Mouse (Mus musculus) NIH3T3 (cell line): ENCODE results near the gene Pram1.
A peak's percentile ranks its signal among the peaks of the same experiment; 100 is the strongest.
"Not testable (repeated sequence)": the region's sequence is repeated elsewhere in the genome, so short reads cannot be mapped to it uniquely, and the experiment has no call there.

ENCODE experiments used
- DNase-seq: peaks from one replicate; pipeline ENCODE4 v3.0.0-alpha.2; 2012; ENCODE audit warnings: low read depth

Pram1 gene

DNA sequence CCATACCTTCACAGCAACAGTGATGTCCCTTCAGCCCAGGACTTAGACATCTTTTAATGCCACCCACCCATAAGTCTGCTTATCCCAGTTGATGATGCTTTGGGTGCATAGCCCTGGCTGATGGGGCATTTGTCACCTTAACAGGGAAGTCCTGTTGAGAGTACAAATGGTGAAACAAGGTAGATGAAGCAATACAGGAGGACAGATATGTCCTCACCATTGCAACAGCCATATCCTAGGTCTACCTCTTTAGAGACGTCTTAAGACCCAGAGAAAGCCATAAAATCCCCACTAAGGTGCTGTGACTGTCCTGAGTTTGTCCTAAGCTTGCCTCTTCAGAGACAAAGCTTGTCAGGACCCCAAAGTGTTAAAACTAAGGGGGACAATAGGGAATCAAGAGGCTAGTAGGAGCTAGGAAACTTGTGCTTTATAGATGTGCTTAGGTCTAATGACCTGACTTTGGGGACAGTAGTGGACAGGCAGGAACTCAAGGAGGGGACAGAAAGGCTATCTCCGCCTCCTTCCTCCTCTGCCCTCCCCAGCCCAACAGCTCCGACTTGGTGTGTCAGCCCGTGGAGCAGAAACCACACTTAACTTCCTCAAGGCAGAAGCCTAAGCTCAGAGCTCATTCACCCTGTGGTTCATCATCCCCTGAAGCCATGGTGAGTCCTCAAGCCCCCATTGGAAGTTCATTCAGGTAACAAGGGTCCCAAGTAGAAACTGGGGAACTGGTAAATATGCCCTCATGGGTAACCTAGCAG lies at the start of gene Pram1:
Gene Pram1 (plus strand): TSS at position 541 of the 761 bp plus-strand sequence.
- DNase-seq, result no peak

DNA sequence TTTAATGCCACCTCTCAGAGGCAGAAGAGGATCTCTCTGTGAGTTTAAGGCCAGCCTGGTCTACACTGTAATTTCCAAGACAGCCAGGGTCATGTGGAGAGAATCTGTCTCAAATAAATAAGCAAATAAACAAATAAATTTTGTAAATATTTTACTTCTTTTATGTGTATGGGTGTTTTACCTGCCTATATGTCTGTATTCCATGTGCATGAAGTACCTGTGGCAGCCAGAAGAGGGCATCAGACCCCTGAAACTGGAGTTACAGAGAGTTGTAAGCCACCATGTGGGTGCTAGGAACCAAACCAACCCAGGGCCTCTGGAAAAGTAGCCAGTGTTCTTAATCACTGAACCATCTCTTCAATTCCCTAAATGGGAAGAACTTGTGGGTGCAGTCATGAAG lies 40.6 kb upstream of the Pram1 start:
- DNase-seq, result no peak

DNA sequence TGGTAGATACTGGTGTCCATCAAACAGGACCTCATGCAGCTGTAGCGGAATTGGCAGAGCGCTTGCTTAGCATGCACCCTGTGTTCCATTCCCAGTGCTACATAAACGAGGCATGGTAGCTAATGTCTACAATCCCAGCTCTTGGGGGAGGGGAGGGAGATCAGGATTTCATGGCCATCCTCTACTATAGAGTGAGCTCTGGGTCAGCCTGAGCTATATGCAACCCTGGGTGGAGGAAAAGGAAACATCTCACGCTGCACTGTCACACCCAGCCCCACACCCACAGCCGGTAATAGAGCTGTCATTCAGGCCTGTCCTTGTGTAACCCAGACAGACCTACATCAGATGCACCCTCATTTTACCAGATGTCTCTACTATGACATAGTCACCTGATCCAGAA lies 39.4 kb upstream of the Pram1 start:
- no peak for DNase-seq

DNA sequence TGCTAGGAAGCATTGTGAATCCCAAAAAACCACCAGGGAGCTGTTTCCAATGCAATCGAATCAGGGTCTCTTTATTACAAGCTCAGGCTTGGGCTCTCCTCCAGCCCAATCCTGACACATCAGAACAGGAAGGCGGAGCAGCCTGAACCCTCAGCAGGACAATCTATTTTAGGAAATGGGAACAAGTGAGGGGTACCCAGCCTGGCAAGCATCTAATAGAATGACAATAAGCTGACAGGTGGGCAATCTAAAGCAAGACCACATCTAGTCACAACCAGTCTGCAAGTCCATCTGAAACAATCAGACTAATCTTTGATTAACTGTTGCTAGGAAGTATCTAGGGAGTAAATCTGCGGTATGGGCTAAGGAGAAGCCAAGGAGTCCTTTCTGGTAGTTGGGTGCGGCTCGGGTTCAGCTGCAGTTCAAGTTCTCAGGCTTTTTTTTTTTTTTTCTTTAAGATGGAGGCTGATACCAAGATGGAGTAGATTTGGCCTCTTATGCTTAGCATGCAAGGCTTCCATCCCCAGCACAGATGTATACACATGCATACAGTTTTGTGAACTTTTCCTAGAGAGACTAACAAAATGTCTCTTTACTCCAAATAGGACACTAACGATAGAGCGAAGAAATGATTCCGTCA lies 37.9 kb upstream of the Pram1 start:
- DNase-seq, result no peak

DNA sequence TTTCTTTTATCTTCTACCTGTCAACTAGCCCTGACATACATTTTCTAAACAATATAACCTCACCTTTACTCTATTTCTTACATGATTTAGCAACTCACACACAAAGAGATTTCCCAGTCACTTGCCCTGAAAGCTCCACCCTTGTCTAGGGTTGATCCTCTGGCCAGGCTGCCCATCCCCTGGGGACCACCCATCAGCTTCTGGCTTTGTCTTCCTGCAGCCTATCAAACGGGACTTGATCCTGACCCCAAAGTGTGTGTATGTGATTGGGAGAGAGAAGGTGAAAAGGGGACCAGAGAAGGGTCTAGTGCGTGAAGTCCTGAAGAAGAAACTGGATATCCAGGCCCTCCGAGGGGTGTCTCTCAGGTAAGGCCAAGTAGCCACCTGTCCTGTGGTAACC lies 37.0 kb upstream of the Pram1 start:
- DNase-seq, result no peak

DNA sequence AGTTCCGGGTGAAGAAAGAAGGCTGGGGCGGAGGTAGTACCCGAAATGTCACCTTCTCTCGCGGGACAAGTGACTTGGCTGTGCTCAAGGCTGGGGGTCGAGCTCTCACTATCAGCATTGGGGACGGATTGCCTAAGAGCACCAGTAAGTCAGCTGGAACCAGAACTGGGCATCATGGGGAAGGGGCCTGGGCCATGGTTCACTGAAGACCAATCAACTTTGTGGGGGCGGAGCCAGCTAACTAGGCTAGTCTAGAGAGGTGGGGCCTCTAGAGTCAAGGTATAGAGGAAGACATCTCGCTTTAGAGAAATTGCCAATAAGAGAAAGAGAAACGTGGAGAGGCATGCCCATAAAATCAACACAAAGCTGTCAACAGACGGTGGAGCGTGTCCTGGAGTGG lies 35.9 kb upstream of the Pram1 start:
- DNase-seq, result no peak

DNA sequence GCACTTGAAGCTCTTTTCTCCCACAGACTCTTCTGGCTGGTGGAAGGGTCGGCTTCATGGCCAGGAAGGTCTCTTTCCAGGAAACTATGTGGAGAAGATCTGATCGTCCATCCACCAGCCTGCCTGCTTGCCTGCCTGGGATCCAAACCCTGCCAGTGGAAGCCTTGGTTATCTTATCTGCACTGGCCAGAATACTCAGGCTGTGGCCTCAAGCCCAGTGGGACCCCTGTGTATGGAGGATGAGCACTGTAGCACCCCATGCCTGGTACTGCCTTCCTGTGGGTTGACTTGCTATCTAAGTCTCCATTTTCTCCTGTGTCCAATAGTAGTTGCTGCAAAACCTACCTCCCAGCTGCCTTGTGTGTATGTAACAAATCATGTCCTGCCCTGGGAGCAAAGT lies 30.6 kb upstream of the Pram1 start:
- DNase-seq, result no peak

DNA sequence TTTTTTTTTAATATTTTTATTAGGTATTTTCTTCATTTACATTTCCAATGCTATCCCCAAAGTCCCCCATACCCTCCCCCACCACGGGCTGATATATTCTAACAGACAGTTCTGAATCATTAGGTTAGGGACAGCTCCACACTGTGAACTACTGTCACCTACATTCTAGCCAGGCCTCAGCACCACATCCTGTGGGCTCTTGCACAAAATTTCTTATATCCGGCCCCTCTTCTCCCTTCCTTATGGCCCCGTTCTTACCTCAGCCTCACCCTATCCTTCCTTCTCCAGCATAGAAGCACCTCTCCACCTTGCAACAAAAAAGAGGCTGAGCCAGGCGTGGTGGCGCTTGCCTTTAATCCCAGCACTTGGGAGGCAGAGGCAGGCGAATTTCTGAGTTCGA lies 27.3 kb upstream of the Pram1 start:
- DNase-seq, result no peak

DNA sequence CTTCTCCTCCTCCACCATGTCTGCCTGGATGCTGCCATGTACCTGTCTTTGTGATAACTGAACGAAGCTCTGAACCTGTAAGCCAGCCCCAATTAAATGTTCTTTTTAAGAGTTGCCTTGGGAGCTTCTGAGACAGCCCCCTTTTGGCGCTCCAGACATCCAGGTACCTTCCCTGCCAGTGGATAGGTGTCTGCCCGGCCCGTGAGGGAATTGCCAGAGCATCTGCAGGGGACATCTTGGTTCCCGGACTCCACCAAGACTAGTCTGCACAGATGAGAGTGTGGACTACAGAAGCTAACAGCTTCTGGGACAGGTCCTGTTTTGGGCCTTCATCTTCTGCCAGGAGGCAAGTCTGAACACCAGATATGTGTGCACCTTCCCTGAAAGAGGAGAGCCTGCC lies 24.1 kb upstream of the Pram1 start:
- DNase-seq, result not testable (repeated sequence)

DNA sequence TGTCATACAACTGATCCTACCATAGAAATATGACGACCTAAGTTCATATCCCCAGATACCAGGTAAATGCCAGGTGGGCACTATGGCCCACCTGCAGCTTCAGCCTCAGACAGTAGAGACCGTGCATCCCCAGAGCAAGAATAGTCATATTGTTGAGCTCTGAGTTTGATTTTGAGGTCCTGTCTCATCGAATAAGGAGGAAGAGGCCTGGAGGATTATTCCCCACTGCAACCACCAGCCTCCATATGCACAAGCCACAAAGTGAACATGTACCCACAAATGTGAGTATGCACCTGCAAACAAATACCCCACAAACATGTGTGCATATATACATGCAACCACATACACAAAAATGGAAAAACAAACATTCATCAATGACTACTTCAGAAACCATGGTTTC lies 10.6 kb upstream of the Pram1 start:
- DNase-seq, result no peak

DNA sequence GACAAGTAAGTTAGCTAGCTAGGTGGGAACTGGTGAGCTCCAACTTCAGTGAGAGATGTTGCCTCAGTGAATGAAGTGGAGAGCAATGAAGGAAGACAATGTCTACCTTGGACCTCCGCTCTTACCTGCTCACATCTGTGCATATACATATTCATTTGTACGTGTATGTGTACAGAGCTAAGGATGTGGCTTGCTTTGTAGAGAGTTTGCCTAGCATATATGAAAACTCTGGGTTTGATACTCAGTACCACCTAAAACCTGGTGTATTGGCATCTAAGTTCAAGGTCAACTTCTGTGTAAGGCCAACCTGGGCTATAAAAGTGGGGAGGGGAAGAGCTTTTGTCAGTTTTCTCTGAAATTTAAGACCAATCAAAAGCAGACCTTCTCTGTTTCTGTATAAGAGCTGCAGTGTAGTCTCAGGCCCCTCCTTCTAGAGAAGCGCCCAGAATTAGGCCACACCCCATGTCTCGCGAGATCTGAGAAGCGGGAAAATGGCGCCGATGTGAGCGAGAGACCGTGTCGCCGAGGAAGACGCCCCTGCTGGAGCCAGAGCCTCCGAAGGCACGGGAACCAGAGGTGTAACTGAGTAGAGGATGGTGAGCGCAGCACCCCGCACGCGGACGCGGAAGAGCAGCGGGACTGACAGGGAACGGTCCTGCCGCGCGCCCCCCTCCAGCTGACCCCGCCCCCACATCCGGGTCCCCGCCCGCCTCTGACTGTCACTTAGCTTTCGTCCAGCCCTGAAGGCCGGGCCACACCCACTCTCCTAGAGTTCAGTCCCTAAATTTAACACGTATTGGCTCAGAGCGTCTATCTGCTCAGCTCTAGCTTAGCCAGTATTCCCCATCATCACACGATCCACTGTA lies 9.0 kb upstream of the Pram1 start, which contains the start of gene Zfp414:
Gene Zfp414 (plus strand): TSS at position 470 of the 866 bp plus-strand sequence.
- DNase-seq, result peak; percentile 96

DNA sequence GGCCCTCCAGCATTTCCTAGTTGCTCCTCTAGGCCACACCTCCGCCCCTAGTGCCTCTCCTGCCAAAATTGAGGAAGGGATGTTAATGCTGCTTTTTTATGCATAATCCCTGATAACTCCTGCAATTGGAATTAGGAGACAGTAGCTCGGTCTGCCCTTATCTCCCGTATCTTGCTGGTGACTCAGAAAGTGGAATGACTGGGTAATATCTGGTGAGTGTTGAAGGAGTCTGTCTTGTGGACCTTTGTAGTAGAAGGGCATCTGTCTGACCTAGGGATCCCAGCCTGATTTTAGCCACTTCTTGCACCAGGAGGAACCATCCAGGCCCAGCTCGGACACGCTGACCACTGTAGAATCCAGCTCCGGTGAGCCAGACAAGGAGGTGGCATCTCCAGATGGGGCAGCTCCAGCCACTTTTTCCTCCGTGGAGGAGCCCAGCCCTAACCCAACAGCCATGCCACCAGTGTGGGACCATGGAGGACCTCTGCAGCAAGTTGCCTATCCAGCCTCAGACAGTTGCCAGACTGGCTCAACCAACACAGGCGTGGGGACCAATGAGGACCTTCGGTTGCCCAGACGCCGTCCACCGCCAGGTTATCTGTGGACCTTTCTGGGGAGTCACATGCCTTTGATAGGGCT lies 8.2 kb upstream of the Pram1 start:
- no peak for DNase-seq

DNA sequence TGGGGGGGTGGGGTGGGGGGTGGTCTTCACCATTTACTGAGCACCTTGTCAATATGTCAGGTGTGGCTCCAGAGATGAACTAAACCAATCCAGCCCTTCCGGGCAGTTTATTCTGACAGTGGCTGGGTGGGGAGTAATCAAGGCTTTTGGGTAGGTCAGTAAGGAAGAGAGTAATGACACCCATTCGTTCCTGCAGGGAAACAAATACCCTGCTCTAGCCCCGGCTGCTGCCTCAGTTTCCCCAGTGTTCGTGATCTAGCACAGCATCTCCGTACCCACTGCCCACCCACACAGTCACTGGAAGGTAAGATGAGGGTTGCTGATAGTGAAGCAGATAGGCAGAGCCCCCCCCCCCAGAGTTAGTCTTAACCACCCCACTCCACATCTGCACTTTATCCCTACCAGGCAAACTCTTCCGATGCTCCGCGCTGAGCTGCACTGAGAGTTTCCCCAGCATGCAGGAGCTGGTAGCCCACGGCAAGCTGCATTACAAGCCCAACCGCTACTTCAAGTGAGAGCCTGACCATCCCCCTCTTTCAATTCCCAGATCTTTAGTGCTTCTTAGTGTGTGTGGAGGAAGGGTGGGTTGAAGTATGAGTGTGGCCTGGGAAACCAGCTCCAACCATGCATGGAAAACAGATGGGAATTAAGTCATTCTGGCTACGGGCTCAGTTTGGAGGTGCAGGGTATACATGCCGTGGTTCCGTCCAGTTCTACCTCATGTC lies 7.5 kb upstream of the Pram1 start:
- DNase-seq, result peak; percentile 66

DNA sequence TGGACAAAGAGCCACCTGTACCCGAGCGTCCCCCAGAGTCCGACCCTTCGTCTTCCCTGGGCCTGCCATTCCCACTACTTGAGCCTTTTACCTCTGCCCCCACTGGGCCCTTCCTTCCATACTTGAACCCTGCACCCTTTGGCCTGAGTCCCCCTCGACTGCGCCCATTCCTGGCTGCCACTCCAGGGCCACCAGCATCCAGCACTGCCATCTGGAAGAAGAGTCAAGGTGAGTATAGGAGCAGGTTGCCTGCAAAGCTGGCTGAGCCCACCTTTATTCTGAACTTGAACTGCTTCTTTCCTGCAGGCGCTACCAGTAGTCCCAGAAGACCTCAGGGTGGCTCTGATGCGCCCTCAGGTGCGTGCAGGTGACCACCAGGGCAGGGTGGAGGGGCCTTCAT lies 6.6 kb upstream of the Pram1 start:
- DNase-seq, result no peak

DNA sequence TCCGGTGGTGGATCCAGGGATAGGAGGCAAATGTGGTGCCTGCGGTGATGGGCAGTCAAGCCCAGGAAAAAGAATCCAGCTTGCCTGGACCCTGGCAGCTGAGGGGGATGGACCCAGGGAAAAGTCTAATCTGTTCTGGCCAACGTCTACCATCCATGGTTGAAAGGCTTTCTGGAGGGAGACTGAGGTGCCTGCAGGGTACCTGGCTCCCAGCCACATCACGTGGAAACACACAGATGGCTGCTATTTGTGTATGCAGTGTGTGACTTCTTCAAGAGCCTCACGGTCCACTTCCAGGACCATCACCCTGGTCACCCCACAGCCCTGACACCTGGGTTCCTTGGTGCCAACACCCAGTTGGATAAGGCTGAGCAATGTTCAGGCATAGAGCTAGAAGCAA lies 6.1 kb upstream of the Pram1 start:
- no peak for DNase-seq

DNA sequence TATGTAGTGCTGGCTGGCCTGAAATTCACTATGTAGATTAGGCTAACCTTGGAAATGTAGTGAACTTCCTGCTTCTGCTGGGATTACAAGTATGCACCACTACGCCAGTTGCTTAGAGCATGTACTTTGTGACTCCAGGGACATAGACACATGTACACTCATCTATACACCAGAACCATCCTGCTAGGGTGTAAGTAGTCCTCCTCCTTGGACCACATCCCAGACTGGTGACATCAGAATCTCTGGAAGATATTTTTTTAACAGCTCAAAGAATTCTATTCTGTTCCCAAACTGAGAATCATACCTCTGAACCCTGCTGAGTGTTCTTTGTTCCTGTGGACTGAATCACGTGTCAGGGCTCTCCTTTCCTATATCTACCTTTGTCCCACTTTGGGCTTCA lies 818 bp upstream of the Pram1 start:
- DNase-seq, result peak; percentile 75

DNA sequence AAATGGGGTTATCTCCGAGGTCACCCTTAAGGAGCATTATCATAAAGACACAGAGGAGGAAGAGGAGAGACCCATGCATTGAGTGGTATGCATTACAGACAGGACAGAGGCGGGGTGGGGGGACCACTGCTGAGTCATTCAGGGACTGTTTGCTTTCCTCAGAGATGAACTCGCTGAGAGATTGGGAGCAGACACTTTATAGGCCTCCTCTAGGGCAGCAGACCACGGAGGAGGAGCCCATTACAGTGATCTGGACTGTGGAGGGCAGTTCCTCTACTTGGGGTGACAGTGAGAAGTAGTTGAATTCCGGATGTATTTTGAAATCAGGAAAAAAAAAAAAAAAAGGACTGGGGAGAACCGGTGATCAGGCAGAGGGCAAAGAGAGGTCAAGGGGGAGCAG lies 1.9 kb downstream of the Pram1 start:
- no peak for DNase-seq

DNA sequence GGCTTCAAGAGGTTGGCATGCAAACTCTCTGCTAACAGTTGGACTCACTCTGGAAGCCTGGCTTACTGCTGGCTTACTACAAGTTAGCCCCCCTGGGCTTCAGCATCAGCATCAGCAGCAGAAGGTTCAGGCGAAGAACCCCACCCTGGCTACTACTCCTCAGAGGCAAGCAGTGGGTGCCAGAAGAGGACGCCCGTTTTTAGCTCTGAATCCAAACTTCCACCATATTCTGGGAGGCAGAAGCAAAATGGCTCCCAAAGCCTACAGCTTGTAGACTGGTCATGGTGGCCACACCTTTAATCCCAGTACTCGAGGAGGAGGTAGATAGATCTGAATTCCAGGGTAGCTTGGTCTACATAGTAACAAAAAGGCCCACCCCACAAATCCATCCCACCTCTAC lies 6.2 kb downstream of the Pram1 start:
- no peak for DNase-seq

DNA sequence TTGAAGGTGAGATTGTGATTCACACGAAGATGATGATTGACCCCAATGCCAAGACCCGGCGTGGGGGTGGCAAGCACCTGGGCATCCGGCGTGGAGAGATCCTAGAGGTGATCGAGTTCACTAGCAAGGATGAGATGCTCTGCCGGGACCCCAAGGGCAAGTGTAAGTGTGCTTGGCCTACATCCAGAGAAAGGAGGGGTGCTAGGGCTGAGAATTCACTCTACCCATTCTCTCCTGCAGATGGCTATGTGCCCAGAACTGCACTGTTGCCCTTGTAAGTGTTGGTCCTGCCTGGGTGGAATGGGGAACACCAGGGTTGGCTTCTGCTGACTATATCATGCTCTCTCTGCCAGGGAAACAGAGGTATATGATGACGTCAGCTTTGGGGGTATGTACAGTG lies 7.2 kb downstream of the Pram1 start:
- no peak for DNase-seq

DNA sequence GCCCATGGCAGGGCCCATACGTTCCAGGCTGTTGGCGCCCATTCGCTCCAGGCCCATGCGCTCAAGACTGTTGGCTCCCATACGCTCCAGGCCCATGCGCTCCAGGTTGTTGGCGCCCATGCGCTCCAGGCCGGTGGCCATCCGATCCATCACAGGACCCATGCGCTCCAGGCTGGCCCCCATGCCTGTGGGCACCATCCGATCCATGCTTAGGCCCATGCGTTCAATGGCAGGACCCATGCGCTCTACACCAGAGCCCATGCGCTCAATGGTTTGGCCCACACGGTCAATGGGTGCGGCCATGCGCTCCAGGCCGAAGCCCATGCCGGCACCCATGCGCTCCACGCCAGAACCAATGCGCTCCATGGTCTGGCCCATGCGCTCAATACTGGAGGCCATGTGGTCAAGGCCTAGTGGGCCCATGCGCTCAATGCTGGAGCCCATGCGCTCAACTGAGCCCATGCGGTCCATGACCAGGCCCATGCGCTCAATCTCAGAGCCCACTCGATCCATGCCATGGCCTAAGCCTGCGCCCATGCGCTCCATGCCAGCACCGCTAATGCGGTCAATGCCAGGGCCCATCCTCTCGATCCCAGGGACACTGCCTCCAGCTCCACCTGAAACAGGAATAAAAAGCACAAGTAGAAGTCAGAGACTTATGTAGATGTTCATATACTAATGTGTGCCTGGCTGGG lies 12.1 kb downstream of the Pram1 start:
- no peak for DNase-seq

DNA sequence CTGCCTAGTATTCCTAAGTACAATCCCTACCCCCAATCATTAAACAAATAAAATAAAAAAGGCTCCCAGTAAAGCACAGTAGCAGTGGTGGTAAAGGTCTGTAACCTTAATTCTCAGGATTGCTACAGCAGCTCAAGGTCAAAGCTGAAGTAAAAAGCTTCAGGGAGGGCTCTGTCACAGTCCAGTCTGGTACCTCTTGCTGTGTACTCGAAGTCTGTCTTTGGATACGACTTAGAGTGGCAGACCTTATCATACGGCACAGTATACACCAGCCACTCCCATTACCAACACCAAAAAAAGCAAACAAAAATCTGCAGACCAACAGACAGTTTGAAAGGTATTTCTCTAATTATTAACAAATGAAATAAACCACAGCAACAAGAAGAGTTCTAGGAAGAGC lies 29.0 kb downstream of the Pram1 start:
- DNase-seq, result no peak
